ENCODE assay signal across 21 mouse cellular contexts in genomic region chr5:76246539-76246938, GRCm38 (mm10). TPM values are rescaled to one million over a fixed set of nuclear protein-coding genes. Genes with fewer than 3 reads are reported as not detected.
DNase-seq lines count a peak whose midpoint lies in the region; TF ChIP-seq lines count a peak whose summit lies in the region.
"Had no signal": no experiment of that assay in that cellular context is flagged by ENCODE, and none has a peak within 500 bp of the region (broad histone marks: within the 10 kb centered on the region; RNA-seq: fewer than 3 reads in every experiment).

No protein-coding gene starts in this region.

- no peaks in the 10 kb centered on the region for H3K27me3 ChIP-seq in MEL (ENCODE audit: control insufficient read depth in 1 of 2, insufficient read depth in 2 of 2, low read length in 2 of 2)
- H3K27me3 ChIP-seq: embryonic facial prominence, embryonic 12.5 days; forebrain, embryonic 13.5 days; forebrain, embryonic 15.5 days; Patski had no signal

- H3K9ac ChIP-seq in MEL (ENCODE audit: control insufficient read depth, low read depth, low read length, poor library complexity, severe bottlenecking): no peak overlapping the region
- H3K9ac ChIP-seq: embryonic facial prominence, embryonic 12.5 days; forebrain, embryonic 13.5 days; forebrain, embryonic 15.5 days; forebrain, postnatal 0 days had no signal

- TF ChIP-seq EP300 in MEL (IDR thresholded peaks at IDR 0.05; ENCODE audit: low read depth in 1 of 2, low read length in 2 of 2): no peak

- no peak for TF ChIP-seq CTCF in left cerebral cortex, adult 2 months (IDR thresholded peaks at IDR 0.05)
- TF ChIP-seq CTCF in MEL (IDR thresholded peaks at IDR 0.05 in 2 of 3, conservative IDR thresholded peaks at IDR 0.05 in 1 of 3; ENCODE audit: control insufficient read depth in 1 of 3, insufficient read depth in 1 of 3, low read depth in 2 of 3, low read length in 3 of 3, poor library complexity in 1 of 3, severe bottlenecking in 1 of 3): no peak

- no peak overlapping the region for H3K4me3 ChIP-seq in left cerebral cortex, adult 2 months
- no peak overlapping the region for H3K4me3 ChIP-seq in MEL (ENCODE audit: control insufficient read depth in 1 of 2, insufficient read depth in 1 of 2, low read depth in 2 of 2, low read length in 2 of 2)
- H3K4me3 ChIP-seq: embryonic facial prominence, embryonic 10.5 days; embryonic facial prominence, embryonic 12.5 days; forebrain, embryonic 13.5 days; forebrain, embryonic 15.5 days had no signal

- peak overlapping the region; percentile 28; the same call in 1 of the 2 replicates for H3K27ac ChIP-seq in left cerebral cortex, adult 2 months
- H3K27ac ChIP-seq in MEL (ENCODE audit: control insufficient read depth, low read depth, low read length): no peak overlapping the region
- H3K27ac ChIP-seq: embryonic facial prominence, embryonic 10.5 days; embryonic facial prominence, embryonic 12.5 days; forebrain, embryonic 13.5 days; forebrain, embryonic 15.5 days had no signal

- peaks cover 0 to 10% of the 10 kb centered on the region in 2 experiments; a peak in 2 of 4 replicates for H3K36me3 ChIP-seq in MEL (ENCODE audit: control insufficient read depth in 1 of 2, insufficient read depth in 2 of 2, low read length in 2 of 2)

- no peaks in the 10 kb centered on the region for H3K79me2 ChIP-seq in MEL (ENCODE audit: control insufficient read depth, insufficient read depth, low read length, poor library complexity)

- H3K4me1 ChIP-seq in MEL (ENCODE audit: control insufficient read depth in 1 of 2, insufficient read depth in 2 of 2, low read length in 2 of 2): no peaks in the 10 kb centered on the region
- H3K4me1 ChIP-seq: embryonic facial prominence, embryonic 10.5 days; embryonic facial prominence, embryonic 12.5 days; forebrain, embryonic 13.5 days had no signal

- H3K9me3 ChIP-seq in MEL (replicated peaks; ENCODE audit: insufficient read depth, low read length): no peaks in the 10 kb centered on the region
- H3K9me3 ChIP-seq: embryonic facial prominence, embryonic 10.5 days; embryonic facial prominence, embryonic 12.5 days; forebrain, embryonic 13.5 days; forebrain, embryonic 15.5 days; G1E had no signal

- no peak for TF ChIP-seq RAD21 in MEL (IDR thresholded peaks at IDR 0.05; ENCODE audit: low read depth, low read length)

- TF ChIP-seq POLR2A in MEL (IDR thresholded peaks at IDR 0.05; ENCODE audit: control insufficient read depth in 1 of 2, insufficient read depth in 1 of 2, low read depth in 1 of 2, low read length in 2 of 2, poor library complexity in 1 of 2): no peak

- no peak for DNase-seq in left cerebral cortex, adult 2 months (ENCODE audit: extremely low spot score in 1 of 2, low spot score in 2 of 2)
- DNase-seq in left cerebral cortex, adult 9 months (ENCODE audit: low spot score in 2 of 2): no peak
- DNase-seq in testis, postnatal 14 days (ENCODE audit: low spot score): peak; percentile 8
- no peak for DNase-seq in testis, postnatal 10 days (ENCODE audit: low spot score)
- DNase-seq in MEL (ENCODE audit: low read depth, low spot score): no peak
- DNase-seq in spleen, adult 18-20 months: no peak
- DNase-seq: adrenal gland, adult 8-10 months; adrenal gland, postnatal 14 days; adrenal gland, postnatal 36 days; cerebellum, adult 11-12 months; cerebellum, adult 2 months; cerebellum, adult 9-10 months; cerebellum, postnatal 10 days; cerebellum, postnatal 25 days; forebrain, postnatal 0 days had no signal

- intact Hi-C loops in left cerebral cortex, adult 2 months (cut with DNase I): loop anchor here (10.0 kb wide), 1 partner anchor 298 kb away; no protein-coding TSS in a partner anchor

TF ChIP-seq in MEL, 35 proteins besides CTCF, POLR2A, EP300 and RAD21:
- TF ChIP-seq TBP (IDR thresholded peaks at IDR 0.05; ENCODE audit: low read depth, low read length) (no peak), ZNF384 (IDR thresholded peaks at IDR 0.05; ENCODE audit: low read depth, low read length) (peak; percentile 74)

RNA-seq across cellular contexts. Expression of gene Clock, which starts 58.1 kb away (rescaled TPM):
- total RNA-seq in left cerebral cortex, adult 2 months (2021): 10 to 100 TPM; 56.7 to 56.9 TPM
- total RNA-seq in MEL (2012; rRNA removed): 4.1 and 4.5 TPM in 2 replicates
- 10 to 100 TPM in 1 of 2 experiments, 1 to 10 TPM in 1; 6.3 to 77.5 TPM for polyA plus RNA-seq in MEL (2012; ENCODE audit: insufficient read depth in 1 of 2, insufficient read length in 2 of 2, low read depth in 1 of 2, low replicate concordance in 2 of 2, missing spikeins in 1 of 2)

Comparison
In these comparisons a context has a peak if more than half of its experiments do, and no peak if none do; other contexts are left out.
1. RNA of gene Clock, which starts 58.1 kb away (total RNA-seq): 56.7 to 56.9 TPM in left cerebral cortex, adult 2 months; 4.1 to 4.5 TPM in MEL; every median in the first group is over 10 times any median in the second.